Mouse (Mus musculus): Measurements from ENCODE around the gene Hpse2.

DNA sequence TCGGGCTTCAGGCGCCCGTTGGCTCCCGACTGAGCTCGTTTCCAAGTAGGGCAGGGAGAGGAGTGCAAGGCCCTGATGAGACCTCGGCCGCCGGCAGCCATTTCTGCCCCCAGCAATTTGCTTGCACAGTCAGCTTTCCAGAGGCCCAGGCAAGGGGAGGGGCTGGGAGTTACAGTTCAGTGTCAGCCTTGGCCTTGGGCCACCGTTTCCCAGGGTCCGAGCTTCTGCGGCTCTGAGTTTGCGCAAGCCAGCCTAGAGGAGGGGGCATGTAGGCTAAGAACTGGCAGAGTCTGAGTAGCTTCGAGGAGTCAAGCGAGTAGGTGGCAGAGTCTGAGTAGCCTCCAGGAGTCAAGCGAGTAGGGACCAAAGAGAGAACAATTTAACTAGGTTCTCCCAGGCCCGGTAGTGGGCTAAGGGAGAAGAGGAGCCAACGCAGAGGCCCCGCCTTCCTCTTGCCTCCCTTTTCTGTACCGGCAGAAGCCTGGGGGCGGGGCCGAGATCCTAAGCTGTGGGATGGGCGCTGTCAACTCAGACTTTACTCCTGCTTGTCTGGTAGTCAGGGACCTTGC lies 635.7 kb downstream of the Hpse2 start, which contains the start of gene Pyroxd2:
- TF ChIP-seq MAFK (IDR thresholded peaks at IDR 0.05; ENCODE audit: insufficient read depth, low read depth, low read length) (no peak), HCFC1 (IDR thresholded peaks at IDR 0.05; ENCODE audit: borderline replicate concordance, insufficient read depth, low read length) (no peak), CHD2 (IDR thresholded peaks at IDR 0.05; ENCODE audit: low read depth, low read length) (no peak), ZC3H11A (IDR thresholded peaks at IDR 0.05; ENCODE audit: borderline replicate concordance, low read depth, low read length) (no peak), ZNF384 (IDR thresholded peaks at IDR 0.05; ENCODE audit: low read depth, low read length) (no peak)
